Mouse (Mus musculus) stomach, postnatal 0 days (tissue): ENCODE results near the gene Hdac4. TPM values are rescaled to one million over a fixed set of nuclear protein-coding genes. Genes with fewer than 3 reads are reported as not detected.

Experiments used
- ATAC-seq: fragments of 200-750 bp; cut with Nextera tagmentation; 2 replicates; pipeline ENCODE4 v1.8.0; 2017; ENCODE audit not compliant: low FRiP score, low TSS enrichment
- DNase-seq: peaks from one replicate; pipeline ENCODE4 v3.0.0-alpha.2; 2016; ENCODE audit warnings: low spot score
- H3K27ac ChIP-seq: fragments of 300-500 bp; sonication (generic); replicated peaks from 2 replicates; pipeline ENCODE4 v1.5.1; 2014; ENCODE audit warnings: mild to moderate bottlenecking, control low read depth
- H3K27me3 ChIP-seq: fragments of 300-500 bp; sonication (generic); 2 replicates; pipeline ENCODE4 v1.6.1; 2014; ENCODE audit warnings: low read length; ENCODE audit not compliant: control insufficient read depth, insufficient read depth
- H3K36me3 ChIP-seq: fragments of 300-500 bp; sonication (generic); 2 replicates; pipeline ENCODE4 v1.6.1; 2014; ENCODE audit warnings: low read length, mixed read lengths; ENCODE audit not compliant: control insufficient read depth, insufficient read depth
- H3K4me1 ChIP-seq: fragments of 300-500 bp; sonication (generic); replicated peaks from 2 replicates; pipeline ENCODE4 v1.6.1; 2014; ENCODE audit warnings: antibody characterized with exemption; ENCODE audit not compliant: control insufficient read depth, insufficient read depth
- H3K4me2 ChIP-seq: fragments of 300-500 bp; sonication (generic); replicated peaks from 2 replicates; pipeline ENCODE4 v1.6.1; 2014; ENCODE audit warnings: low read depth, mild to moderate bottlenecking, control low read depth, moderate library complexity
- H3K4me3 ChIP-seq: fragments of 300-500 bp; sonication (generic); 2 replicates; pipeline ENCODE4 v1.5.1; 2014; ENCODE audit warnings: low read depth, low read length, control low read depth
- H3K9ac ChIP-seq: fragments of 300-500 bp; sonication (generic); 2 replicates; pipeline ENCODE4 v1.6.1; 2014; ENCODE audit warnings: mild to moderate bottlenecking, low read length, control low read depth, mixed read lengths
- H3K9me3 ChIP-seq: fragments of 300-500 bp; sonication (generic); 2 replicates; pipeline ENCODE4 v1.6.1; 2016; ENCODE audit warnings: low read length; ENCODE audit not compliant: control insufficient read depth
- CTCF ChIP-seq: IDR thresholded peaks from 2 replicates; pipeline ENCODE4 v1.5.1; 2016; ENCODE audit warnings: antibody characterized with exemption, low read depth, mild to moderate bottlenecking, moderate library complexity
- EP300 ChIP-seq: optimal IDR thresholded peaks from 2 replicates; pipeline ENCODE3; 2016; ENCODE audit warnings: antibody characterized with exemption
- WGBS: fragments of 180-500 bp; shearing (Covaris S2); extraction: QIAGEN DNeasy Blood & Tissue Kit; methylation state at CpG from one replicate; pipeline ENCODE4 v1.1.7; 2014; 5-methylcytosine and 5-hydroxymethylcytosine counted together
- polyA plus RNA-seq: library from polyadenylated mRNA; unstranded; fragments of >200 nt; fragmentation: Nextera tagmentation; extraction: Ambion mirVana; gene quantifications from 2 replicates; pipeline ENCODE4 v1.2.1, GENCODE M21; 2015

Hdac4 gene
- polyA plus RNA-seq, 1 experiment from 2014 or later, result 10.9 TPM

DNA sequence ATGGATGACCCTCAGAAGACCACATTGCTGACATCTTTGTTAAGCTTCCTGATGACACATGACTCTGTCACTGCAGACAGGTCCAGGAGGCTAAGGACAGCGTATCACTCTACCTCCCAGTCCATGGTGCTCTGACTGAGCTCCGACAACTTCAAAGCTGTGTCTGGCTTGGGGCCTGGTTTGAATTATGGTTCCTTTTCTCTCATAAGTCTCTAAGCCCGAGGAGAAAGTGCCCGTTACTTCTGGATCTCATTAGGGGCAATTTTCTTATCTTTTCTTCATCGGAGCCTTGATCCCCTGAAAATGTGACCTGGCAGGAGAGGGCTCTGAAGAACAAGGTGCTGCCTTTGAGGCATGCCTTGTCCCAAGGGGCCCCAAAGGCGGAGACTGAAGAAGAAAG, 242.6 kb downstream of the Hdac4 start:
- ATAC-seq, result no peak
- DNase-seq, result no peak
- 69% methylated on average over 6 of the region's 6 CpGs for WGBS
- Histone ChIP-seq H3K9me3 (no peaks in the 10 kb centered on the region), H3K27ac (no peak overlapping the region), H3K9ac (no peak overlapping the region), H3K4me3 (no peak overlapping the region), H3K27me3 (no peaks in the 10 kb centered on the region), H3K4me2 (no peak overlapping the region), H3K4me1 (no peaks in the 10 kb centered on the region), H3K36me3 (peaks cover 4% of the 10 kb centered on the region; the same call in 1 of the 2 replicates)
- no peak for TF ChIP-seq CTCF

DNA sequence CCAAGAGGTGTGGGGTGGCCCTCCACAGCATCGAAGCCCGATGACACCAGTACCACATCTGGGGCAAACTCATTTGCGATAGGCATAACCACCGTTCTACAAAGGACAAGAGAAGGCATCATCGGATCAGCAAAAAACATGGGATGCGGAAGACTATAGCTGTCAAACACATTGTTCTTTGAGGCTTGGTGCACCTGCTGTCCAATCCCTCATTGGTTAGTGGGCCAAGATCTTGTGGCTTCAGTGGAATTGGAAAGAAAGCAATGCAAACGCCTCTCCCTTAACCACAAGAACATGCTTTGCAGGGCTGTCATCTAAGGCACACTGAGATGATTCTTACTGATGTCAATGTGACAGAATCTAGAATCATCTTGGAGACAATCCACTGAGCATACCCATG, 248.1 kb downstream of the Hdac4 start:
- H3K27me3 ChIP-seq, result no peaks in the 10 kb centered on the region
- H3K4me3 ChIP-seq, result no peak overlapping the region
- H3K36me3 ChIP-seq, result peaks cover 9% of the 10 kb centered on the region
- no peak overlapping the region for H3K4me2 ChIP-seq
- no peak for ATAC-seq
- no peak overlapping the region for H3K9ac ChIP-seq
- no peak overlapping the region for H3K27ac ChIP-seq
- WGBS, result 97% methylated on average over 7 of the region's 7 CpGs
- H3K4me1 ChIP-seq, result no peaks in the 10 kb centered on the region
- H3K9me3 ChIP-seq, result no peaks in the 10 kb centered on the region
- no peak for DNase-seq
- TF ChIP-seq CTCF (no peak), EP300 (no peak)

DNA sequence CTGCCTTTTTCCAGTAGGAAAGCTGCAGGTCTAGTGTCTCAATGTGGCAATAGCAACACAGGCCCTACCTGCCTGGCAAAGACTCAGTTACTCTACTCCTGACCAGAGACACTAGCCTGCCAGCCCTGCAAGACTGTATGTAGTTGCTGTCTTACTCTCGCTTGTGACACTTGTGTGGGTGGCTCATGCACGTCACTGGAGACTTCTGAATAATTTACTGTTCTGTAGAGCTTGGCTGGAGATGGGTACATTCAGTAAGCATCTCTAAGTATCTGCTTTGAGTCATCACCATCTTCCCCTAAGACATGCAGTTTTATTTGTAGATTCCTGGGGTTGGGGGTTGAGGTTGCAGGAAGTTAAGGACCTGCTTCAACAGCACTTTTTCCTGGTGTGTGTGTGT, 252.9 kb downstream of the Hdac4 start:
- Histone ChIP-seq H3K4me1 (no peaks in the 10 kb centered on the region), H3K9me3 (no peaks in the 10 kb centered on the region), H3K9ac (no peak overlapping the region), H3K27me3 (no peaks in the 10 kb centered on the region), H3K4me2 (no peak overlapping the region), H3K4me3 (no peak overlapping the region), H3K27ac (no peak overlapping the region), H3K36me3 (peaks cover 13% of the 10 kb centered on the region)
- TF ChIP-seq CTCF (no peak), EP300 (no peak)
- no peak for ATAC-seq
- 90% methylated on average over 2 of the region's 2 CpGs for WGBS
- DNase-seq, result no peak

DNA sequence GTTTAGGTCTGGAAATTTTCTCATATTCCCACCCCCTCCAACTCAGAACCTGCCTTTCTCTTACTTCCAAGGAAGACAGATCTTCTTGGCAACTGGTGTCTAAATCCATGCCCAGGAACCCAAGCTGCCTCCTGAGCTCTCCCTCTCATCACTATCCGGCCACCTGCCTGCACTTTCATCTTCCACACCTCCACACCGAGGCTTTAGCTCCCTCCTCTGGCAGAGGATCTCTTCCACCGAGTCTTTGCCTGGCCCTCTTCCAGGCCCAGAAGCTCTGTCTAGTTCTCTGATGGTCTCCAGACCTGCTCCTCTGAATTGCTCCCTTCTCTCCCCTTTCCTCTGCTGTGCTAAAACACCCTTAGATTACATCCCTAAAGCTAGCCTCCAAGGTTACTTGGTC, 253.5 kb downstream of the Hdac4 start:
- Histone ChIP-seq H3K27ac (no peak overlapping the region), H3K4me3 (no peak overlapping the region), H3K4me1 (no peaks in the 10 kb centered on the region), H3K4me2 (no peak overlapping the region), H3K9me3 (no peaks in the 10 kb centered on the region), H3K9ac (no peak overlapping the region), H3K36me3 (peaks cover 13% of the 10 kb centered on the region), H3K27me3 (no peaks in the 10 kb centered on the region)
- ATAC-seq, result no peak
- peak; percentile 22 for DNase-seq
- TF ChIP-seq EP300, result no peak
- TF ChIP-seq CTCF, result peak; percentile 64
- 40% methylated on average over 3 of the region's 3 CpGs for WGBS

DNA sequence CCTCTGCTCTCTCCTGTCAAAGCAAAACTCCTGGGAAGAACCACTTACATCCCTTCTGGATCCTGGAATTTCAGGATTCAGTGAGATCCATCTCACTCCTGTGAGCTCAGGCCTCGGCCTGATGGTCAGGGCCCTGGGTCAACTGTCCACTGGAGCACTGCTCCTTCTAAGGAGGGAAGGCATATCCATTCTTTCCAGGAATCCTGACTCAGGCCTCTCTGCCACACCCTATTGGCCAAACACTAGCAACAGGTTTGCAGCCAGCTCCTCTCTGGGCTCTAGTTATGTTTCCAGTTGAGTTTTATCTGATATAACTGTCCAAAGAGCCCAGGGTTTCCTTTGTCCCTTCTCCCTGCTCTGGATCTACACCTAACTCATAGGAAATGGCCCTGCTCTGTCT, 254.4 kb downstream of the Hdac4 start:
- Histone ChIP-seq H3K4me3 (no peak overlapping the region), H3K9me3 (no peaks in the 10 kb centered on the region), H3K4me2 (no peak overlapping the region), H3K36me3 (peaks cover 11% of the 10 kb centered on the region), H3K4me1 (no peaks in the 10 kb centered on the region), H3K27me3 (no peaks in the 10 kb centered on the region), H3K9ac (no peak overlapping the region), H3K27ac (no peak overlapping the region)
- peak; percentile 53 for ATAC-seq
- DNase-seq, result no peak
- WGBS, result 75% methylated on average over 1 of the region's 1 CpGs
- TF ChIP-seq EP300 (no peak), CTCF (no peak)

DNA sequence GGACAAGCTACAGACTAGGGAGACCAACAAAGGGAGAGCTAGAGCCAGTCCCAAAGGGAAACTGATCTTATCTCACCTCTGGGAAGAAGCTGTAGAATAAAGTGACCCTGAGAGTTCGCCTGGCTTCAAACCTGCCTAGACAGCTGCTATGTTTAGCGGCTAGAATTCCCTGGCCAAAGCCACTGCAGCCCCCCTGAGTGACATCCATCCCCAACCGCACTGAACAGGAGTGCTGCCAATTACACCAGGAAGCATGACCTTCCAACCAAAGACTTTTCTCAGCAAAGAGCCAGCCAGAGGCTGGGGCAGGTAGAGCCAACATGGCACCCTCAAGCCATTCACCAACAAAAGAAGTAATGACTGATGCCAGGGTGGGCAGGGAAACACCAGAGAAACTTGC, 260.3 kb downstream of the Hdac4 start:
- TF ChIP-seq CTCF (no peak), EP300 (no peak)
- H3K9ac ChIP-seq, result no peak overlapping the region
- H3K27ac ChIP-seq, result no peak overlapping the region
- no peak overlapping the region for H3K4me3 ChIP-seq
- H3K36me3 ChIP-seq, result peaks cover 11% of the 10 kb centered on the region; the same call in 1 of the 2 replicates
- no peak for ATAC-seq
- no peak overlapping the region for H3K4me2 ChIP-seq
- no peaks in the 10 kb centered on the region for H3K4me1 ChIP-seq
- 82% methylated on average over 3 of the region's 3 CpGs for WGBS
- no peaks in the 10 kb centered on the region for H3K27me3 ChIP-seq
- no peaks in the 10 kb centered on the region for H3K9me3 ChIP-seq
- no peak for DNase-seq
